Comparison of ENCODE assay signal across 15 mouse cellular contexts in genomic region chrX:87710589-87710988, GRCm38 (mm10).
A peak's percentile ranks its signal among the peaks of the same experiment; 100 is the strongest.
DNase-seq lines count a peak whose midpoint lies in the region; ATAC-seq and TF ChIP-seq lines count a peak whose summit lies in the region.
"Had no signal": no experiment of that assay in that cellular context is flagged by ENCODE, and none has a peak within 500 bp of the region (broad histone marks: within the 10 kb centered on the region; RNA-seq: fewer than 3 reads in every experiment).

No protein-coding gene starts in this region.

- TF ChIP-seq POLR2A in cerebellum, adult 2 months (IDR thresholded peaks at IDR 0.05; ENCODE audit: borderline replicate concordance, insufficient read depth, low read length), result no peak

- peak; percentile 49 for DNase-seq in hindbrain, postnatal 0 days (ENCODE audit: low spot score)
- DNase-seq in cerebellum, adult 2 months, result peak; percentile 54 to 83
- DNase-seq in frontal cortex, postnatal 36 days (ENCODE audit: low spot score in 2 of 2), result peak; percentile 41 to 75
- peak; percentile 59 to 62 for DNase-seq in right cerebral cortex, adult 2 months (ENCODE audit: low spot score in 2 of 2)
- no peak for DNase-seq in adrenal gland, adult 2 months
- DNase-seq in heart, adult 9 months (ENCODE audit: low spot score in 2 of 2), result no peak
- DNase-seq in spleen, postnatal 10 days (ENCODE audit: low spot score in 2 of 2), result no peak
- DNase-seq: B cell, adult 2 months; heart, adult 18-20 months; heart, postnatal 4 days; kidney, adult 2 months; lung, adult 18-20 months; spleen, adult 18-20 months had no signal

- no peaks in the 10 kb centered on the region for H3K4me1 ChIP-seq in hindbrain, postnatal 0 days (ENCODE audit: insufficient read depth, low read length)
- H3K4me1 ChIP-seq in hindbrain, embryonic 16.5 days (ENCODE audit: control insufficient read depth, insufficient read depth, low read depth, low read length), result no peaks in the 10 kb centered on the region
- no peaks in the 10 kb centered on the region for H3K4me1 ChIP-seq in cerebellum, adult 2 months (ENCODE audit: control insufficient read depth, insufficient read depth, low read length)
- H3K4me1 ChIP-seq: neural tube, embryonic 13.5 days had no signal

- no peak overlapping the region for H3K9ac ChIP-seq in hindbrain, postnatal 0 days (replicated peaks; ENCODE audit: low read length)
- H3K9ac ChIP-seq in hindbrain, embryonic 16.5 days (ENCODE audit: low read depth, low read length), result no peak overlapping the region
- H3K9ac ChIP-seq: neural tube, embryonic 13.5 days had no signal

- no peak overlapping the region for H3K4me3 ChIP-seq in hindbrain, postnatal 0 days (ENCODE audit: low read length)
- no peak overlapping the region for H3K4me3 ChIP-seq in hindbrain, embryonic 16.5 days (ENCODE audit: low read length)
- no peak overlapping the region for H3K4me3 ChIP-seq in cerebellum, adult 2 months (replicated peaks; ENCODE audit: insufficient read depth, low read depth, low read length)
- H3K4me3 ChIP-seq: neural tube, embryonic 13.5 days had no signal

- H3K4me2 ChIP-seq in hindbrain, postnatal 0 days (ENCODE audit: low read depth, low read length), result no peak overlapping the region
- no peak overlapping the region for H3K4me2 ChIP-seq in hindbrain, embryonic 16.5 days (ENCODE audit: low read length)
- H3K4me2 ChIP-seq: neural tube, embryonic 13.5 days had no signal

- no peaks in the 10 kb centered on the region for H3K9me3 ChIP-seq in hindbrain, postnatal 0 days (ENCODE audit: low read length)
- H3K9me3 ChIP-seq in hindbrain, embryonic 16.5 days (ENCODE audit: control insufficient read depth, low read length), result no peaks in the 10 kb centered on the region
- H3K9me3 ChIP-seq: neural tube, embryonic 13.5 days had no signal

- no peaks in the 10 kb centered on the region for H3K36me3 ChIP-seq in hindbrain, postnatal 0 days (ENCODE audit: insufficient read depth, low read length)
- no peaks in the 10 kb centered on the region for H3K36me3 ChIP-seq in hindbrain, embryonic 16.5 days (ENCODE audit: control insufficient read depth, insufficient read depth, low read length)
- H3K36me3 ChIP-seq: neural tube, embryonic 13.5 days had no signal

- no peak overlapping the region for H3K27ac ChIP-seq in hindbrain, postnatal 0 days
- H3K27ac ChIP-seq in hindbrain, embryonic 16.5 days (ENCODE audit: low read depth, low read length), result no peak overlapping the region
- H3K27ac ChIP-seq in cerebellum, adult 2 months (ENCODE audit: insufficient read depth, low read length), result no peak overlapping the region
- H3K27ac ChIP-seq: neural tube, embryonic 13.5 days had no signal

- 38% methylated on average over 2 of the region's 2 CpGs for WGBS in hindbrain, postnatal 0 days
- 70% methylated on average over 2 of the region's 2 CpGs for WGBS in hindbrain, embryonic 16.5 days
- 9% methylated on average over 2 of the region's 2 CpGs for WGBS in cerebellum, adult 2 months

- no peaks in the 10 kb centered on the region for H3K27me3 ChIP-seq in hindbrain, postnatal 0 days (ENCODE audit: insufficient read depth, low read length)
- H3K27me3 ChIP-seq in hindbrain, embryonic 16.5 days (replicated peaks; ENCODE audit: control insufficient read depth, insufficient read depth, low read length), result no peaks in the 10 kb centered on the region
- H3K27me3 ChIP-seq in cerebellum, adult 2 months (ENCODE audit: control insufficient read depth, insufficient read depth, low read length), result no peaks in the 10 kb centered on the region
- H3K27me3 ChIP-seq: neural tube, embryonic 13.5 days had no signal

- no peak for ATAC-seq in hindbrain, postnatal 0 days
- ATAC-seq in hindbrain, embryonic 16.5 days, result no peak

- no peak for TF ChIP-seq CTCF in hindbrain, postnatal 0 days (IDR thresholded peaks at IDR 0.05; ENCODE audit: low read depth)
- no peak for TF ChIP-seq CTCF in cerebellum, adult 2 months (IDR thresholded peaks at IDR 0.05; ENCODE audit: borderline replicate concordance, insufficient read depth, low read depth, low read length)

Comparison
In these comparisons a context has a peak if more than half of its experiments do, and no peak if none do; other contexts are left out.
1. DNase-seq: peak in hindbrain, postnatal 0 days (single experiment), cerebellum, adult 2 months (2 of 2), frontal cortex, postnatal 36 days (2 of 2) and right cerebral cortex, adult 2 months (2 of 2); none in adrenal gland, adult 2 months (single experiment), heart, adult 9 months (0 of 2) and spleen, postnatal 10 days (0 of 2).